Mouse (Mus musculus): ENCODE measurements around the gene Bid. TPM values are rescaled to one million over a fixed set of nuclear protein-coding genes. Genes with fewer than 3 reads are reported as not detected.
"Not testable (repeated sequence)": the region's sequence is repeated elsewhere in the genome, so short reads cannot be mapped to it uniquely, and the experiment has no call there.

The Bid gene
- polyA plus RNA-seq, 1 experiment from 2014 or later: 32.9 TPM

DNA sequence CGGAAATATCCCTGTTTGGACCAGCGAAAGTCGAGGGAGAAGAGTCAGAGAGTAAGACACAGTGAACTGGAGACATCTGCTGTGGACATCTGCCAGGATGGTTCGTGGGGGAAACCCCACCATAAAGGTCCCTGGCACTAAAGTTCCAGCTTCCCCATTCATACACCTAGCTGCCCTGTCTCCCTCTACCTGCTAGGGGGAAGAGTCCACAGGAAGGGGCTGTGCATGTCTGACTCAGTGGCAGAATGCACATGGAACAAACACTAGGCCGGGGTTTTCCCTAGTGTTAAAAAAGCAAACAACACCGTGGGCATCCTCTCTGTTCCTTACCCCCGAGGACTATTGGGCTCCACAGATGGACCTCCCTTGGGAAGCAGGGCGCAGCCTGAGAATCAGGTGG, 2.9 kb downstream of the Bid start:
- Histone ChIP-seq H3K4me1 (peaks cover 69% of the 10 kb centered on the region), H3K36me3 (no peaks in the 10 kb centered on the region; the same call in 1 of the 2 replicates), H3K4me3 (no peak overlapping the region), H3K9me3 (replicated peaks) (no peaks in the 10 kb centered on the region), H3K27ac (peak overlapping the region; percentile 86), H3K9ac (0 out of 2 replicates have a peak overlapping the region, but pooled peaks have one; percentile 79), H3K27me3 (replicated peaks) (no peaks in the 10 kb centered on the region), H3K4me2 (peak overlapping the region; percentile 99)
- WGBS (ENCODE audit: insufficient replicate concordance): 79% methylated on average over 8 of the region's 8 CpGs
- ATAC-seq: no peak

DNA sequence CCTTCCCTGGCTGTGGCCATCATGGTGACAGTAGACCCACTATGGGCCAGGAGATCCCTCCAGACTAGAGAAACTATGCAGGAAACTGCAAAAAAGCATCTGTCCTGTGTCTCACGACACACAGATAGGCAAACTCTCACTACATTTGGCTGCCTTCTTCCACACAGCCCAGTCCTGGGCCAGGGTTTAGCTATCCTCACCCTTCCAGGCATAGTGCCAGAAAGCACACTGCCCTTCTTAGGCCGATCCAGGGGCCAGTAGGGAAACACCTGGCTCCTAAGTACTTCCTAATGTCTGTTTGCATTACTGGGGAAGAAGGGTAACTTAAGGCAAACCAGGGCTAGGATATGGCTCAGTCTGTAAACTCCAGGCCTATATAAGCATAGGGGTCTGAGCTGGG, 3.7 kb downstream of the Bid start:
- Histone ChIP-seq H3K27me3 (replicated peaks) (no peaks in the 10 kb centered on the region), H3K4me1 (peaks cover 68% of the 10 kb centered on the region), H3K27ac (peak overlapping the region; percentile 86), H3K36me3 (no peaks in the 10 kb centered on the region; the same call in 1 of the 2 replicates), H3K9me3 (replicated peaks) (no peaks in the 10 kb centered on the region), H3K4me3 (no peak overlapping the region), H3K9ac (no peak overlapping the region), H3K4me2 (no peak overlapping the region)
- no peak for ATAC-seq
- 70% methylated on average over 2 of the region's 2 CpGs for WGBS (ENCODE audit: insufficient replicate concordance)

DNA sequence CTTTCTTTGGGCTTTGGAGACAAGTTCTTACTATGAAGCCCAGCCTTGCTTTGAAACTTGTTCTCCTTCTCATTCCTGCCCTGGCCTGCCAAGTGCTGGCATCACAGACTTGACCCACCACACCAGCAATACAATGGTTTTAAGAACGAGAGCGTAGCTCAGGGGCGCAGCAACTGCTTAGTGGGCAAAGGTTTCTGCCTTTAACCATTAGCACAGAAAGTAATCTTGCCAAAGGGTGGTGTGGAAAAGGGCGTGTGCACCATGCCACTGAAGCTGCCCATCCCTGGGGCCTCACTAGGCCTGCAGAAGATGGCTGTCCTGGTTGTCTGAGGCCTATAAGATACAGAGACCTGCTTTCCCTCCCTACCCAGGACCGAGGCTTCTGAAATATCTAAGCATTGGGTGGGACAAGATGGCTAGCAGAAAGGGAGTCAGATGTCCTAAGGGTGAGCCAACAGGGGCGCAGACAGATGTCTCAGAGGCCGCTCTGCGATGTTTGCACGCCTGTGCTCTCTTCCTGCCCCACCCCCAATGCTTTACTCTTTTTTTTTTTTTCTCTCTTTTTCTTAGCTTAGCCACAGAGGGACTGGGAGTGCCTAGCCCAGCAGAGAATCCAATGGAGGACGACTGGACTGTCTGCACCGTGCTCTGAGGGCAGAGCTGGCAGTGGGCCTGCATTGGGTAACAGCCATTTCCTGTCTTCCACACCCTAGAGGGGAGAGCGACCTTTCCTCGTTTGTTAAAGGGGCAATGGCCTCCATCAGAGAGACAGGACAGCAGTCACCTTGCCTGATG, 5.2 kb downstream of the Bid start:
- 57% methylated on average over 13 of the region's 13 CpGs for WGBS (ENCODE audit: insufficient replicate concordance)
- no peaks in the 10 kb centered on the region for H3K9me3 ChIP-seq (replicated peaks)
- peak overlapping the region; percentile 9; the same call in 1 of the 2 replicates for H3K4me2 ChIP-seq
- H3K27me3 ChIP-seq (replicated peaks): no peaks in the 10 kb centered on the region
- H3K36me3 ChIP-seq: peaks cover 13% of the 10 kb centered on the region; the same call in 1 of the 2 replicates
- no peak overlapping the region for H3K9ac ChIP-seq
- H3K27ac ChIP-seq: peak overlapping the region; percentile 86
- no peak for ATAC-seq
- no peak overlapping the region for H3K4me3 ChIP-seq
- H3K4me1 ChIP-seq: peaks cover 66% of the 10 kb centered on the region

DNA sequence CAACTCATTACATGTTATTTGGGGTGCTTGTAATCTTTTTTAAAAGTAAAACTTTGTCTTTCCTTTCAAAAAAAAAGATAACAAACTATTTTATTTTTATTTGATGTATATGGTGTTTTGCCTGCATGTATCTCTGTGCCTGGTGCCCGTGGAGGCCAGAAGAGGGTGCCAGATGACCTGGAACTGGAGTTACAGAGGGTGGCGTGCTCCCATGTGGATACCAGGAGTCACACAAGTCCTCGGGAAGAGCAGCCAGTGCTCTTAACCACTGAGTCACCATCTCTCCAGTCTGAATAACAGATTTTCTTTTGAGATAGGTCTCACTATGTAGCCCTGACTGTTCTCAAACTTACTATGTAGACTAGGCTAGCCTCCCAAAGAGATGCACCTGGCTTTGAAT, 7.2 kb downstream of the Bid start:
- 67% methylated on average over 3 of the region's 3 CpGs for WGBS (ENCODE audit: insufficient replicate concordance)
- no peak overlapping the region for H3K4me2 ChIP-seq

DNA sequence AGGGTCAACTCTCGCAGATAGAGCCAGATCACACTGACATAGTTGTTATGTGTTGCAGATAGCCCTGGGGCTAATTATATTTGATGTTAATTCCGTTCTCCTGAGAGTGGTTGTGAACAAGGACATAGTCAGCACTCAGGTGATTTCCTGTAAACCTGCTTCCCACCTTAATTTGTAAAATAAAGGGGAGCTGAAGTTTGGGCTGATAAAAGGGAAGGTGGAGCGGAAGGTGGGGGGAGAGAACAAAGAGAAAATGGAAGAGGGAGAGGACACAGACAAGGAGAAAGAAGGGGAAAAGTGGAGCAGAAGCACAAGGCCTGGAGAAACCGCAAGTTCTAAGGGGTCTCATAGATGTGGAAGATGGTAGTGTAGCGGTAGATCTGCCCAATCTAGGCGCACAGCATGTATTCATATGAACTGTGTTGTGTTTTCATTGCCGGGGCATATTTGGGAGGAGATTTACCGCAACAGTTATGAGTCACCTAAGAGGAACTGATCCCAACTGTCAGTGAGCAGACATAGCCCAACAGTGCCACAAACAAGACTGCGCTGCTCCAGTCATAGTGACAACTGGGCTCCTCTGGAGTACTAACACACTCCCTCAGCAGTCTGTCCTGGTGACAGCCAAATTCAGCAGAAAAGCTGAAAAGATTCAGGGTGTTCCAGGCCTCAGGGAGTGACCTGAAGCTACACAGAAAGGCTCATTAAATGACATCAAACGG, 8.6 kb downstream of the Bid start:
- WGBS (ENCODE audit: insufficient replicate concordance): 83% methylated on average over 10 of the region's 10 CpGs

More for the DNA sequence above, 7.2 kb downstream of the Bid start:
- no peaks in the 10 kb centered on the region for H3K9me3 ChIP-seq (replicated peaks)
- no peak for ATAC-seq
- no peak overlapping the region for H3K9ac ChIP-seq
- H3K27ac ChIP-seq: no peak overlapping the region
- no peaks in the 10 kb centered on the region for H3K27me3 ChIP-seq (replicated peaks)
- H3K36me3 ChIP-seq: peaks cover 19% of the 10 kb centered on the region; the same call in 1 of the 2 replicates
- H3K4me1 ChIP-seq: peaks cover 62% of the 10 kb centered on the region
- H3K4me3 ChIP-seq: no peak overlapping the region

DNA sequence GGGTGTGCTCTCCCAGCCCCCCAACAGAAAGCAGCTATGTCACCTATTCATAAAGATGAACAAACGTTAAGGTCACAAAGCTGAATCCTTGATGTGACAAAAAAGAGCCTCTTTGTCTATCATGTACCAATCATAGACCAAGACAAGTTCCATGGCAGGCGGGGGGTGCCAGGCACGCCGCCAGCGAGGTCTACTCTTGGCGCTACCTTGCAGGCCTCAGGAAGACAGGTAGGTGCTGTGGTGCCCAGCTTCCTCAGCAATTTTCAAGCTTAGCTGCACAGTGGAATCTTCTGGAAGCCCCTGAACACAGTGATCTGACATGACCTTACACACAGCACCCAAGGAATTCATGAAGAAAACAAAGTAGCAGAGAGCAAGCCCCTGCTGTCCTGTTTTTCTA, 10.1 kb downstream of the Bid start:
- 92% methylated on average over 6 of the region's 6 CpGs for WGBS (ENCODE audit: insufficient replicate concordance)
- Histone ChIP-seq H3K27ac (no peak overlapping the region), H3K4me2 (no peak overlapping the region), H3K9ac (no peak overlapping the region), H3K27me3 (replicated peaks) (no peaks in the 10 kb centered on the region), H3K9me3 (replicated peaks) (no peaks in the 10 kb centered on the region), H3K4me3 (no peak overlapping the region), H3K36me3 (peaks cover 22% of the 10 kb centered on the region), H3K4me1 (peaks cover 54% of the 10 kb centered on the region)
- ATAC-seq: no peak

More for the DNA sequence above, 8.6 kb downstream of the Bid start:
- peaks cover 19% of the 10 kb centered on the region; the same call in 1 of the 2 replicates for H3K36me3 ChIP-seq
- ATAC-seq; H3K27me3 ChIP-seq (replicated peaks); H3K4me3 ChIP-seq; H3K4me2 ChIP-seq; H3K27ac ChIP-seq; H3K9ac ChIP-seq; H3K9me3 ChIP-seq (replicated peaks): not testable (repeated sequence)
- peaks cover 59% of the 10 kb centered on the region for H3K4me1 ChIP-seq

DNA sequence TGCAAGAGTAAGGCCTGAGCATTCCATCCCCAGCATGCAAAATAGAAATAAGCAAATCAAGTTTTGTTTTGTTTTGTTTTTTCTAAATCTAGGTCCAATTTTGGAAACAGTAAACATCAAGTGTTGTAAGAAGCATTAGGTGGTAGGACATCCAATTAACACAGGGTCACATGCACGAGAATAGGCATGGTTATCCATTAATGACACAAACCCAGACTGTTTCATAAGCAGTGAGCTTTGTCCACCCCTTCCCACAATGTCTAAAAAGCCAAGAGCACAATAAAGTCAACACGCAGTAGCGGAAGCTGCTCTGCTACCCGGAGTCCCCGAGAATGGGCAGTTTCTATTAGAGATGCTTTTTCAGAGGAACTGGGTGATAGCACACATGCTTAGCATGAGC, 11.5 kb downstream of the Bid start:
- ATAC-seq: no peak
- 79% methylated on average over 5 of the region's 5 CpGs for WGBS (ENCODE audit: insufficient replicate concordance)

DNA sequence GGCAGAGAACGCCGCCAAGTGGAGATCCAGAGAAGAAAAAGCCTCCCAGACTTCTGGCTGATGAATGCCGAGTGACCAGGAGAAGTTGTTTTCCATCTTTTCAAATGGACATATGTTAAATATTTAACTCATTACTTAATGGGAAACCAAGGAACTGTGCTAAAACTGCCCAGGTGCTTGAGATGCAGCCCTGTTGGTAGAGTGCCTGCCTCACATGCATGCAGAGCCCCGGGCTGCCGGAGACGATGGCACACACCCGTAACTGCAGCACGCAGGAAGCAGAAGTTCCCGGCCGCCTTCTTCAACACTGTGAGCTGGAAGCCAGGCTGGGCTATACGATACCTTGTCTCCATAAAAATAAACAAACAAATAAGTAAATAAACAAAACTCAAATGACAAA, 12.7 kb downstream of the Bid start:
- peaks cover 43% of the 10 kb centered on the region for H3K4me1 ChIP-seq
- H3K4me2 ChIP-seq: no peak overlapping the region; the same call in 1 of the 2 replicates
- ATAC-seq: no peak
- peaks cover 45% of the 10 kb centered on the region for H3K36me3 ChIP-seq
- H3K27me3 ChIP-seq (replicated peaks): no peaks in the 10 kb centered on the region
- 0 out of 2 replicates have a peak overlapping the region, but pooled peaks have one; percentile 26 for H3K27ac ChIP-seq
- no peaks in the 10 kb centered on the region for H3K9me3 ChIP-seq (replicated peaks)
- H3K9ac ChIP-seq: no peak overlapping the region
- H3K4me3 ChIP-seq: no peak overlapping the region
- WGBS (ENCODE audit: insufficient replicate concordance): 68% methylated on average over 11 of the region's 11 CpGs

More for the DNA sequence above, 11.5 kb downstream of the Bid start:
- no peaks in the 10 kb centered on the region for H3K27me3 ChIP-seq (replicated peaks)
- H3K4me1 ChIP-seq: peaks cover 43% of the 10 kb centered on the region
- no peak overlapping the region for H3K4me3 ChIP-seq
- H3K4me2 ChIP-seq: no peak overlapping the region
- H3K27ac ChIP-seq: no peak overlapping the region
- H3K9me3 ChIP-seq (replicated peaks): no peaks in the 10 kb centered on the region
- no peak overlapping the region for H3K9ac ChIP-seq
- H3K36me3 ChIP-seq: peaks cover 35% of the 10 kb centered on the region

DNA sequence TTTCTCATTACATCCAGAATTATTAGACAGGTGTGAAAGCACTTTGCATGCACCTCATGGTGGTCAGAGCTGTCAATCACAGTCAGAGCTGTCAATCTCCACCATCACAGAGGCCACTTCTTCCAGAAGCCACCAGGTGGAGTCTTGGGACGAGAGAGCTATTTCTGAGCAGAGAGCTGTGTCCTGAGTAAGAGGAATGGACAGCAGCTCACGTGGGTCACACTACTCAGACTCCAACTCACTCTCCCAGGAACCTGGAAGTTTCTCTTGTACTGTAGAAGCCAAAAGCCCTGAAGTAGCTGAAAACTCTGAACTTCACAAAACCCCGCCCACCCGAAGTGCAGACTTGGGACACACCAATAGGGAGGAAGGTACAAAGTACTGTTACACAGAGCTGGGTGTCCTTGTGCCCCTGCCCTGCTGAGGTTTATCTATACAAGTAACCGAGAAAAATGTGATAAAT, 13.2 kb downstream of the Bid start:
- H3K27ac ChIP-seq: 0 out of 2 replicates have a peak overlapping the region, but pooled peaks have one; percentile 26
- no peaks in the 10 kb centered on the region for H3K9me3 ChIP-seq (replicated peaks)
- peak; percentile 61 for ATAC-seq
- H3K36me3 ChIP-seq: peaks cover 47% of the 10 kb centered on the region
- H3K27me3 ChIP-seq (replicated peaks): no peaks in the 10 kb centered on the region
- H3K4me1 ChIP-seq: peaks cover 43% of the 10 kb centered on the region
- H3K4me3 ChIP-seq: no peak overlapping the region
- WGBS (ENCODE audit: insufficient replicate concordance): 42% methylated on average over 5 of the region's 5 CpGs
- no peak overlapping the region for H3K4me2 ChIP-seq
- H3K9ac ChIP-seq: no peak overlapping the region

DNA sequence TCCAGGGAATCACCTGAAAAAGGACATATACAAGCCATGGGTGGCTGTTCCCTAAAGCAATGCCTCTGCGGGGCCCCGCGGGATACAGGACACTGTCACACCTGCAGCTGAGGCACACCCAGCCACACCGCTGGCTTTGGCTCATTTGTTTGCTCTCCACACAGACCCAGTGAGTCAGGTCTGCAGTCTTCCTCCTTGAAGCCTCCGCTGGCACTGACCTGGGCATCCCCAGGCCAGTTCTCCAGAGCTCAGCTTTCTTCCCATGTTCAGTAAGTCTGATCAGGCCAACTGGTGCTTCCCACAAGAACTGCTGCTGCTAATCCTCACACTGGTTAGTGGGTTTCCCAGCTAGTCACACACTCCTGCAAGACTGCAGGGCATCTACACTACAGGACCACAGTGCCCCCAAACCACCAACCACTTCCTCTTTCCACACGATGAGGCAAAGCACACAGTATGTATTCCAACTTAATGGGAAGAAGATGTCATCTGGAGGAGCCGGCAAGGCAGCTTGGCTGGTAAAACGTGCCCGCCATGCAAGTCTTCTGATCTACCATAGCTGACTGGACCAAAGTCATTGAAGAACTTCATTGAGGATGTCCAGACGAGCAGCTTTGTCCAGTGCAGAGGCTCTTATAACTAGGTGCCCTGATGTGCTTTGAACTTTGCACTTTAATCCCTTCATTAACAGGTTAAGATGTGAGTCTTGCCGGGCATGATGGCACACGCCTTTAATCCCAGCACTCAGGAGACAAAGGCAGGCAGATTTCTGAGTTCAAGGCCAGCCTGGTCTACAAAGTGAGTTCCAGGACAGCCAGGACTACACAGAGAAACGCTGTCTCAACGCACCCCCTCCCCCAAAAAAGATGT, 14.6 kb downstream of the Bid start:
- Histone ChIP-seq H3K9ac (no peak overlapping the region), H3K4me3 (no peak overlapping the region), H3K4me1 (peaks cover 38% of the 10 kb centered on the region), H3K27ac (no peak overlapping the region), H3K9me3 (replicated peaks) (no peaks in the 10 kb centered on the region), H3K4me2 (no peak overlapping the region), H3K36me3 (peaks cover 48% of the 10 kb centered on the region), H3K27me3 (replicated peaks) (no peaks in the 10 kb centered on the region)
- 76% methylated on average over 14 of the region's 14 CpGs for WGBS (ENCODE audit: insufficient replicate concordance)
- no peak for ATAC-seq

DNA sequence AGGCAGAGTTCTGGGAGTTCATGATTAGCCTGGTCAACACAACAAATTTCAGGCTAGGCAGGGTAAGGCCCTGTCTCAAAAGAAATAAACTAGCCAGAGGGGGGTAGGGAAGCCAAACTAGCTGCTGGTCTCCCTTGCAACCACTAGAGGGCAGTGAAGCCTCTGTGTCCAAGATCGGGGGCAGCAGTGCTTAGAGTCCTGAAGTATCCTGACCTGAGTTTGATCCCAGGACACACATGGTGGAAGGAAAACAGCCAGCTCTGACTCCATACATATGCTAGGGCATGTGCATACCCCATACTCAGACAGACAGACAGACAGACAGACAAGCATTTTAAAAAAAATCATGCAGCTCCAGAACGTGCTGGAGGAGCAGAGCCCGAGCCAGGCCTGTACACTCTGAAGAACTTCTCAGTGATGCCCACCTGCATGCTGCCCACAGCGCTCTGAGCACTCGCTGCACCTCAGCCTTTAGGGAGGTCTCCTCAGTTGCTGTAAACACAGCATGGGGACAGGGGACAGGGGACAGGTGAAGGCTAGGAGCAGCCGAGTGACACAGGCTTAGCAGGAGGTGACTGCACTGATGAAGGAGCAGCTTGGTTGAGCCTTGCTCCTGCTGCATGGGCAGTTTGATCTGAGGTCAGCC, 18.3 kb downstream of the Bid start:
- Histone ChIP-seq H3K4me3 (no peak overlapping the region), H3K9me3 (replicated peaks) (no peaks in the 10 kb centered on the region), H3K4me1 (peaks cover 11% of the 10 kb centered on the region), H3K4me2 (no peak overlapping the region), H3K27ac (no peak overlapping the region), H3K36me3 (peaks cover 72% of the 10 kb centered on the region), H3K27me3 (replicated peaks) (no peaks in the 10 kb centered on the region), H3K9ac (no peak overlapping the region)
- 65% methylated on average over 6 of the region's 6 CpGs for WGBS (ENCODE audit: insufficient replicate concordance)
- ATAC-seq: peak; percentile 30
